Comparison of ENCODE assay signal across 9 mouse cellular contexts in the genomic region with DNA sequence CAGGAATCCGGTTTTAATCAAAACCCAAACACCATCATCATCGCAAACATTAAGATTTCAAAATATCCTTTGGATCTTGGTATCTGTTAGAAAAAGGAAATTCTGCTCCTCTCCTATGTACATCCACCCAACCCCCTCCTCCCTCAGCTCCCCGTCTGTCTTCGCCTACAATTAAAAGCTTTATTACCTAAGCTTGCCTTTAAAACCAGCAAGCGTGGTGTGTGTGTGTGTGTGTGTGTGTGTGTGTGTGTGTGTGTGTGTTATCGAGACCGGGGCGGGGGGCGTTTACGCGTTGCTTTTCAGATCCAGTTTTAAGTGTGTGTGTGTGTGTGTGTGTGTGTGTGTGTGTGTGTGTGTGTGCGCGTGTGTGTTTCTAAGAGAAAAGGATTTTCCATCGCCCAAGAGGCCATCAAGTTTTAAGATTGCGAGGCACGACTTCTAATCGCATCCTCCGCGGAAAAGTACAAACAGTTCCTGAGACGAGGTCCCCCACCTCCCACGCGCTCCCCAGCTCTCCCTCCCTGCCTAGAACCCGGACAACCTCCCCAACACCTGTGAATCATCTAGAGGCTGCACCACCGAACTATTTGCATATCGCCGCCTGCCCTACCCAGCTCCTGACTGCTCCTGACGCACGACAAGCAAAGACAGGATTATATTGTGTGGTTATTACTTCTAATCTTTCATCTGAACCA. TPM values are rescaled to one million over a fixed set of nuclear protein-coding genes. Genes with fewer than 3 reads are reported as not detected.
A peak's percentile ranks its signal among the peaks of the same experiment; 100 is the strongest.
DNase-seq lines count a peak whose midpoint lies in the region; ATAC-seq lines count a peak whose summit lies in the region.
"Had no signal": no experiment of that assay in that cellular context is flagged by ENCODE, and none has a peak within 500 bp of the region (broad histone marks: within the 10 kb centered on the region; RNA-seq: fewer than 3 reads in every experiment).

No protein-coding gene starts in this region.

- no peak overlapping the region for H3K9ac ChIP-seq in embryonic facial prominence, embryonic 15.5 days
- peak overlapping the region; percentile 13; the same call in 1 of the 2 replicates for H3K9ac ChIP-seq in midbrain, embryonic 14.5 days (replicated peaks; ENCODE audit: low read length)

- peak overlapping the region; percentile 28 for H3K4me2 ChIP-seq in embryonic facial prominence, embryonic 15.5 days (replicated peaks)
- H3K4me2 ChIP-seq in midbrain, embryonic 14.5 days (ENCODE audit: low read length): peak overlapping the region; percentile 69

- no peak for ATAC-seq in embryonic facial prominence, embryonic 15.5 days (ENCODE audit: insufficient number of reproducible peaks, low FRiP score, low TSS enrichment, low read depth)
- peak; percentile 44 for ATAC-seq in midbrain, embryonic 14.5 days (ENCODE audit: low FRiP score, low TSS enrichment)

- H3K4me1 ChIP-seq in embryonic facial prominence, embryonic 15.5 days: peaks cover 11% of the 10 kb centered on the region
- H3K4me1 ChIP-seq in midbrain, embryonic 14.5 days (ENCODE audit: control insufficient read depth, insufficient read depth, low read length): 0 out of 2 replicates have a peak, but pooled peaks cover 9% of the 10 kb centered on the region

- intact Hi-C loops in gastrocnemius, postnatal 14 days (cut with DNase I; ENCODE audit: low total_unique reads): no loop called here

- no peak overlapping the region; the same call in 1 of the 2 replicates for H3K4me3 ChIP-seq in embryonic facial prominence, embryonic 15.5 days (replicated peaks)
- H3K4me3 ChIP-seq in midbrain, embryonic 14.5 days (replicated peaks; ENCODE audit: low read depth, low read length): peak overlapping the region; percentile 70

- peaks cover 13% of the 10 kb centered on the region for H3K27me3 ChIP-seq in embryonic facial prominence, embryonic 15.5 days
- H3K27me3 ChIP-seq in midbrain, embryonic 14.5 days (ENCODE audit: control insufficient read depth, insufficient read depth, low read length): no peaks in the 10 kb centered on the region

- H3K36me3 ChIP-seq in embryonic facial prominence, embryonic 15.5 days: no peaks in the 10 kb centered on the region
- no peaks in the 10 kb centered on the region for H3K36me3 ChIP-seq in midbrain, embryonic 14.5 days (ENCODE audit: control insufficient read depth, insufficient read depth, low read length)

- WGBS in embryonic facial prominence, embryonic 15.5 days: 4% methylated on average over 28 of the region's 28 CpGs
- WGBS in midbrain, embryonic 14.5 days: 3% methylated on average over 28 of the region's 28 CpGs

- H3K9me3 ChIP-seq in embryonic facial prominence, embryonic 15.5 days (replicated peaks): no peaks in the 10 kb centered on the region
- H3K9me3 ChIP-seq in midbrain, embryonic 14.5 days (ENCODE audit: control insufficient read depth, low read length): no peaks in the 10 kb centered on the region

- H3K27ac ChIP-seq in embryonic facial prominence, embryonic 15.5 days (replicated peaks): no peak overlapping the region
- peak overlapping the region; percentile 83 for H3K27ac ChIP-seq in midbrain, embryonic 14.5 days (replicated peaks; ENCODE audit: low read depth, low read length)

- DNase-seq in adrenal gland, adult 2 months: peak; percentile 17
- no peak for DNase-seq in adrenal gland, adult 18-20 months (ENCODE audit: low spot score in 2 of 2)
- DNase-seq in R1 (ENCODE audit: low read depth, low spot score): peak; percentile 22
- peak; percentile 45 to 78 for DNase-seq in layer of hippocampus, adult 18-20 months (ENCODE audit: low spot score in 2 of 2)
- peak; percentile 53 for DNase-seq in midbrain, embryonic 14.5 days
- no peak for DNase-seq in spleen, adult 12 weeks (ENCODE audit: low spot score)
- DNase-seq in gastrocnemius, postnatal 14 days: no peak

RNA-seq across cellular contexts. Expression of a gene that starts 1.4 kb away (rescaled TPM):
- total RNA-seq in adrenal gland, adult 2 months (2021): 10 to 100 TPM; 27.5 to 53.2 TPM
- 9.4 and 11.3 TPM in 2 replicates for polyA plus RNA-seq in adrenal gland, adult 2 months (2012; rRNA removed)
- 10 to 100 TPM; 34.0 to 56.6 TPM for total RNA-seq in adrenal gland, adult 18-20 months (2021)
- 5.1 and 7.5 TPM in 2 replicates for polyA plus RNA-seq in embryonic facial prominence, embryonic 15.5 days (2015; fragmentation: Nextera tagmentation; extraction: Ambion mirVana)
- 1,000 to 10,000 TPM; 2,247 to 2,276 TPM for total RNA-seq in layer of hippocampus, adult 18-20 months (2021)
- polyA plus RNA-seq in midbrain, embryonic 14.5 days (2014; fragmentation: Nextera tagmentation; extraction: Ambion mirVana): 125 and 138 TPM in 2 replicates
- under 1 TPM in 1 of 2 experiments, not detected in 1; 0.31 TPM for total RNA-seq in gastrocnemius, postnatal 14 days (2021)
- total RNA-seq: neutrophil, adult 5-6 weeks had no signal

Comparison
In these comparisons a context has a peak if more than half of its experiments do, and no peak if none do; other contexts are left out.
1. DNase-seq: peak in adrenal gland, adult 2 months (single experiment), R1 (single experiment), layer of hippocampus, adult 18-20 months (2 of 2) and midbrain, embryonic 14.5 days (single experiment); none in adrenal gland, adult 18-20 months (0 of 2), spleen, adult 12 weeks (single experiment) and gastrocnemius, postnatal 14 days (single experiment).
2. RNA of a gene that starts 1.4 kb away (total RNA-seq): 2,247 to 2,276 TPM in layer of hippocampus, adult 18-20 months; 34.0 to 56.6 TPM in adrenal gland, adult 18-20 months, 27.5 to 53.2 TPM in adrenal gland, adult 2 months and 0.31 TPM in gastrocnemius, postnatal 14 days; every median in the first group is over 10 times any median in the second.